23 mouse cellular contexts compared by ENCODE assay signal in genomic region chr17:46351026-46351700, GRCm38 (mm10). TPM values are rescaled to one million over a fixed set of nuclear protein-coding genes. Genes with fewer than 3 reads are reported as not detected.
"Had no signal": no experiment of that assay in that cellular context is flagged by ENCODE, and none has a peak within 500 bp of the region (broad histone marks: within the 10 kb centered on the region; RNA-seq: fewer than 3 reads in every experiment).

No protein-coding gene starts in this region.

- H3K27me3 ChIP-seq: limb, embryonic 13.5 days; liver, embryonic 12.5 days; liver, embryonic 15.5 days; lung, embryonic 15.5 days; midbrain, embryonic 13.5 days; neural tube, embryonic 13.5 days; stomach, embryonic 15.5 days had no signal

- H3K27ac ChIP-seq: limb, embryonic 10.5 days; limb, embryonic 13.5 days; liver, embryonic 12.5 days; liver, embryonic 15.5 days; lung, embryonic 15.5 days; midbrain, embryonic 10.5 days; midbrain, embryonic 13.5 days; neural tube, embryonic 13.5 days; stomach, embryonic 15.5 days had no signal

- H3K36me3 ChIP-seq: limb, embryonic 10.5 days; limb, embryonic 13.5 days; liver, embryonic 12.5 days; liver, embryonic 15.5 days; lung, embryonic 15.5 days; midbrain, embryonic 10.5 days; midbrain, embryonic 13.5 days; neural tube, embryonic 13.5 days; stomach, embryonic 15.5 days had no signal

- H3K9ac ChIP-seq: limb, embryonic 13.5 days; liver, embryonic 12.5 days; liver, embryonic 15.5 days; lung, embryonic 15.5 days; midbrain, embryonic 13.5 days; neural tube, embryonic 13.5 days; stomach, embryonic 15.5 days had no signal

- H3K4me3 ChIP-seq: limb, embryonic 10.5 days; limb, embryonic 13.5 days; liver, embryonic 12.5 days; liver, embryonic 15.5 days; lung, embryonic 15.5 days; megakaryocyte, embryonic 14.5 days; midbrain, embryonic 10.5 days; midbrain, embryonic 13.5 days; myocyte; neural tube, embryonic 13.5 days; stomach, embryonic 15.5 days had no signal

- H3K9me3 ChIP-seq: lung, embryonic 15.5 days; midbrain, embryonic 13.5 days; stomach, embryonic 15.5 days had no signal

- DNase-seq: liver; lung, adult 18-20 months; lung, postnatal 10 days; lung, postnatal 36 days; retina, postnatal 1 day; right cerebral cortex, postnatal 25 days; spleen, adult 18-20 months; thymus, postnatal 25 days had no signal

- ATAC-seq: intestine, postnatal 0 days; liver, embryonic 12.5 days; midbrain, embryonic 13.5 days; midbrain, embryonic 16.5 days had no signal

- H3K4me2 ChIP-seq: limb, embryonic 13.5 days; liver, embryonic 12.5 days; liver, embryonic 15.5 days; lung, embryonic 15.5 days; midbrain, embryonic 13.5 days; neural tube, embryonic 13.5 days; stomach, embryonic 15.5 days had no signal

- H3K4me1 ChIP-seq: limb, embryonic 10.5 days; limb, embryonic 13.5 days; liver, embryonic 12.5 days; liver, embryonic 15.5 days; lung, embryonic 15.5 days; megakaryocyte, embryonic 14.5 days; midbrain, embryonic 10.5 days; midbrain, embryonic 13.5 days; neural tube, embryonic 13.5 days; stomach, embryonic 15.5 days had no signal

RNA-seq across cellular contexts. Expression of gene Dlk2, which starts 53.9 kb away (rescaled TPM):
- total RNA-seq: monocyte, adult 5-6 weeks; neutrophil, adult 5-6 weeks had no signal
- polyA plus RNA-seq: liver, embryonic 12.5 days; liver, embryonic 15.5 days had no signal
